Mouse (Mus musculus) ES-Bruce4 (cell line): Measurements from ENCODE around the gene Lipm.

ENCODE experiments used
- CTCF ChIP-seq: IDR thresholded peaks from one replicate; pipeline ENCODE4 v1.8.1; 2011; ENCODE audit warnings: low read depth, low read length
- EP300 ChIP-seq: IDR thresholded peaks from 2 replicates; pipeline ENCODE4 v1.6.1; 2011; ENCODE audit warnings: low read depth, low read length; ENCODE audit not compliant: insufficient read depth
- POLR2A ChIP-seq: IDR thresholded peaks from one replicate; pipeline ENCODE4 v1.8.1; 2011; ENCODE audit warnings: low read length; ENCODE audit not compliant: insufficient read depth

DNA sequence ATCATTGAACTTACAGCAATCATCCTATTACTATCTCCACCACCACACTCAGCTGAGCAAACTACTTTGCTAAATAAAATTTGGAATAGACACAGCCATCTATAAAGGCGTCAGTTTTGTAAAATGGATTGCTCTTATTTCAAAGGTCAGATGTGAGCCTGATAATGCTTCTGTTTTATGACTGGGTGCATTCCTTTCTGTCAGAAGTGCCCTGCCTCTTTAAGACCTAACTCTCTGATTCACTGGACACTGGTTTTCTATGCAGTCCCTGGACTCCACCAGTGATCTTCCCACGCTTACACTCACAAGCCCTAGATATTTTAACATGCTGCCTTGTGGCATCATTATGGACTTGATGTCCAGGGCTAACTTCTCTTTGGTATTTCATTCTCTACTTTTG, 22.6 kb upstream of the Lipm start:
- TF ChIP-seq CTCF (no peak), POLR2A (no peak), EP300 (no peak)
